Mouse (Mus musculus) layer of hippocampus, adult 9-10 months (tissue): Measurements from ENCODE around the gene Tex101.
"Not testable (repeated sequence)": the region's sequence is repeated elsewhere in the genome, so short reads cannot be mapped to it uniquely, and the experiment has no call there.

ENCODE experiments used
- DNase-seq: peaks from one replicate; pipeline ENCODE4 v3.0.0; 2022; ENCODE audit warnings: low spot score

The Tex101 gene

DNA sequence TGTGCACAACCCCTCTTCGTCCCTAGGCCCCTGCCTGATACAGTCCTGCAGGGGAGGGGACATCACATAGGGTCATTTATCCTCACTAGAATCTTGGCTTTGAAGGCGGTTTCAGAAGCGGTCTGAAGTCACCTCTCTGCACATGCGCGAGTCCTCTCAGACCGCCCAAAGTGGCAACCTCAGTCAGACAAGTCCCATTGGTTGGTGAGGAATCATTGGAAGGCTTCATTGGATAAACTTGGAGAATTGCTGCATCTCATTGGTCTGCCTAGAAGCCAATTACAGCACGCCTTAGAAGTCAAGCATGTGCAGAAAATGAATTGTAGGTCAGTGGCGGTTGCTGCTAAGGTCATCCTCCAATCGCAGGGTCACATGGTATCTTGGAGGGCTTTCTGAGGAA is at the start of gene Tex101:
Gene Tex101, minus strand, starts transcription at position 101 of the 400 bp plus-strand sequence.
- no peak for DNase-seq

DNA sequence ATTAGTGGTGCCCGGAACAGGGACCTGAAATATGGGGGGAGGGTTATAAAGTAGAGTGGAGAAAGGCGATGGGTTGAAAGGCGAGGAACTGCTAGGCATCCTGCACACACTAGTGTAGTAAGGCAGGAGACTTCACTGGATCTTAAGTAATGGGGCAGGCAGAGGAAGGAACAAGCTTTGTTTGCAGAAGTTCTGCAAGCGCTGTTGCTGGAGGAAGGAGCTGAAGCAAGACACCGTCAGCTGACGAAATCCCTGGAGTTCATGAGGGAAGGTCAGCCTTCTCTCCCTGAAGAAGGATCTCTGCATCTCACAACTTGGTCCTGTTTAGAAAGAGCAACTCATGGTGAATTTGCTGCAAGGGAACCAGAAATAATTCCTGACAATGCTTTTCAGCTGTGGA is 38.6 kb upstream of the Tex101 start:
- DNase-seq: no peak

DNA sequence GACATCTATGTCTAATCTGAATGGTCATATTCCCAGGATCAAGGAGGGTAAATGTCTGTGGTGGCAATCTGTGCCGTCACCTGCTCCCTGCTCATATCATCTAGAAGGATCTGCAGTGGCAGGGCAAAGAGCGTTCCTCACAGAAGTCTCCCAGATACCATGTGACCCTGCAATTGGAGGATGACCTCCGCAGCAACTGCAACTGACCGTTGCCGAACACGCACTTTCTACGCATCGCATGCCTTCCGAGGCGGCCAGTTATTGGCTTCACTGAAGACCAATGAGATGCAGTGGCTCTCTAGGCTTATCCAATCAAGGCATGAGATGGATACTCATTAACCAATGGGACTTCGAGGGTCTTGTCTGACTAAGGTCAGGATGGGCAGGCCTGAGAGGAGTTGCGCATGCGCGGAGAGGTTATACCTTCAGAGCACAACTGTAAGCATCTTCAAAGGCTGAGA is 32.4 kb upstream of the Tex101 start, which contains the start of gene BC049730:
Gene BC049730, plus strand, starts transcription at position 411 of the 461 bp plus-strand sequence.
- DNase-seq: no peak

DNA sequence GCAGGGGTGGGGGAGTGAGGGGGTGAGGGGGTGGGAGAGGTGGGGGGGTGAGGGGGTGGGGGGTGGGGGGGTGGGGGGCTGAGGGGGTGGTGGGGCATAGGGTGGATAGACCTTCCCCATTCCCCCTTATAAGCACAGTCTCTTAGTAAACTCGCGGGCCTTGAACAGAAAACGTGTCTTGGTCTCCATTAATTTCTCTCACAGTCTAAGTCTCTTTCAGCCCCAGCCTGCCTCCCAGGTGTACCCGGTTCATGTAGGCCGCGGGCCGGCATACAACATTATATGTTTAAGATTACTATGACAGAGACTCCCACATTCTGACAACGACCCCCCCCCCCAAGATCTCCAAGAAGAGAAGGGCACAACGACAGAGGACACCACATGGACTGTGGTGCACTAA is 26.4 kb upstream of the Tex101 start:
- DNase-seq: not testable (repeated sequence)

DNA sequence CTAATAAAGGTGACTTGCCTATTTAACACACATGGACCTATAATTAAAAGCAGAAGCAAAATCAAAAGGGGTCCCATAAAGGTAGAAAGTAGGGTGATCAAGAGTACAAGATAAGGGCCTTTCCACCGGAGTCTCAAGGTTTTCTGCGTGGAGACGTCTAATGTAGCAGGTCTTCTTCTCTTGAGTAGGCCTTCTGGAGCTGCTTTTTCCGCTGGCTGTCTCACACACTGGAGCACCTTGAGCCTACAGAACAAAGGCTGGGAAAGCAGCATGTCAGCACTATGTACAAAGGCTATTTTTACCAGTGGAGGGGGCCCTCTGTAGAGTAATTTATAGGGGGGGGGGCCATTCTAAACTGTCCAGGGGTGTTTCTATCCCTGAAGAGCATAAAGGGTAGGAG is 21.4 kb upstream of the Tex101 start:
- not testable (repeated sequence) for DNase-seq

DNA sequence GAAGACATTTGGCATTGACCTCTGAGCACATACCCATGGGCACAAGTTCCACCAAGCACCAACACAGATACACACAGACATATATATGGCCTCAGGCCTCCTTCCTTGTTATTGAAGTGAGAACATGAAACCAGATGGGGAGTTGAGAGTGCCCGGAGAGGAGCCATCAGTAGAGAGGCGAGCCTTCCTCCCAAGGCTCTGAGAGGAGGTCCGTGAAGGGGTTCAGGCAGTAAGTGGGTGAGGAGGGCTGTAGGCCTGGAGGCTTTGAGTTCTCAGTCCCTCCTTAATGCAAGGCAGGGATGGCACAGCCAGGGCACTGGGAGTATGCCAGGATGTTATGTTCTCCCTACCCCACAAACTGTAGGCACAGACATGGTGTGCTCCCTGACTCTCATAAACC is 16.2 kb upstream of the Tex101 start:
- DNase-seq: not testable (repeated sequence)

DNA sequence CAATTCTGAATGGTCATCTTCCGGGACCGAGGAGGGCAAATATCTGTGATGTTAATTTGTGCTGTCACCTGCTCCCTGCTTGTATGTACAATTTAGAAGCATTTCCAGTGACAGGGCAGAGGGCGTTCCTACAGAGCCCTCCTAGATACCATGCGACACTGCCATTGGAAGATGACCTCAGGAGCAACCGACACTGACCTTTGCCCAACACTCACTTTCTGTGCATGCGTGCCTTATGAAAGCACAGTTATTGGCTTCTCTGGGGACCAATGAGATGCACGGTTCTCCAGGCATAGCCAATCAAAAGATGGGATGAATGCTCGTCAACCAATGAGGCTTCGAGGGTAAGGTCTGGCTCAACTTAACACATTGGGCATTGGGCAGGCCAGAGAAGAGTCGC is 11.0 kb upstream of the Tex101 start:
- DNase-seq: not testable (repeated sequence)

DNA sequence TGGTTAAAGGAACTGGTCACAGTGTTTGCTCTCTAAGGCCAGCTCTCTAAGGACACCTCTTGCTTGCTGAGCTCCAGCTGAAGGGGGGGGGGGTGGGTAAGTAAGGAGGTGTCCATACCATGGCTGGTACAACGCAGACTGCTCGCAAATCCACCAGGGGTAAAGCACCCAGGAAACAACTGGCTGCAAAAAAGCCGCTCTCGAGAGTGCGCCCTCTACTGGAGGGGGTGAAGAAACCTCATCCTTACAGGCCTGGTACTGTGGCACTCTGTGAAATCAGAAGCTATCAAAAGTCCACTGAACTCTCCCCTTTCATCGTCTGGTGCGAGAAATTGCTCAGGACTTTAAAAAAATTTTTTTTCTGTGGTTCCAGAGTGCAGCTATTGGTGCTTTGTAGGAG is 7.6 kb upstream of the Tex101 start:
- DNase-seq: not testable (repeated sequence)

DNA sequence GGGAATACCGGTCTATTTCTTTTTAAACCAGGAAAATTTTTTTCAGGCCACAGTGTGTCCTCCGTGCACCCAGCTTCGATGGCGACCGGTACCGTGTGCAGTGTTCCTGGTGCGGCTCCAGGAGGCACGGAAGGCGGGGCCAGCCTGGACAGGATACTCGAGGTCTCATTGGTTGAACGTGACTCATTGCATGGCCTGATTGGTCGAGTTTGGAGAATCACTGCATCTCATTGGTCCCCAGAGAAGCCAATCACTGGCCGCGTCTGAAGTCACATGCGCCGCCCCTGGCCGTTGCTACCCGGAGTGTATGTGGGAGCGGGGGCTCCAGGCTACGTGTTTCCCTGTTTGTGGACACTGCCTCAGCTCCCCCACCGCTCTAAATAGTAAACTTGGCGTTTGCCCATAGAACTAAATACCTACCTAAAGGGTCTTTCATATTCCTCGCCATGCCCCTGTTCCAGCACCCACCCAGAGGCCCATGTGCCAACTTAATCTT is 4.5 kb downstream of the Tex101 start:
- DNase-seq: no peak

DNA sequence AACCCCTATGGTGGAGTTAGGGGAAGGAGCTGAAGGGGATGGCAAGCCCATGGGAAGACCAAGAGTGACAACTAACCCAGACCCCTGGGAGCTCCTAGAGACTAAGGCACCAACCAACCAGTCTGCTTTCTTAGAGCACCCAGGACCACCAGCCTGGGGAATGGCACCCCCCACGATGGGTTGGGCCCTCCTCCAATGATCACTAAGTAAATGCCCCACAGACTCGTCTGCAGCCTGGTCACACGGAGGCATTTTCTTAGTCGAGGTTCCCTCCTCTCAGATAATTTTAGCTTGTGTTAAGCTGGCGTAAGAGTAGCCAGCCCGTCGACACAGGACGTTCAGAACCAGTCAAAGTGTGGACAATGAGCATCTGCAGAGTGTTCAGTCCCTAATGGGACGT is 11.5 kb downstream of the Tex101 start:
- no peak for DNase-seq

DNA sequence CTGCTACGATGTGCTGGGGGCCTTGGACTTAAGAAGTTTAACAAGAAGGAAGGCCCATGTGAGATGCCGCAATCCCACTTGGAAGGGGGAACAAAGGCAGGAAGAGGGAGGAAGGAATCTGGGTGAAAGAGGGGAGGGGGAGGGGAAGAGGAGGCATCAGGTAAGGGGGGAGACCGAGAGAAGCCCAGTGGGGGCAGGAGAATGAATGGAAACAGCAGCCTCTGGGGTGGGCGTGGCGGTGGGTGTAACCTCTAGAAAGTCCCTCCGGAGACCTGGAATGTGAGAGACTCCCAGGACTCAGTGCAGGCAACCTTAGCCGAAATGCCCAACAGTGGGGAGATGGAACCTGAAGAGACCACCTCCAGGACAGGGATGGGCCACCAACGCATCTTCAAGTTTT is 12.2 kb downstream of the Tex101 start:
- no peak for DNase-seq

DNA sequence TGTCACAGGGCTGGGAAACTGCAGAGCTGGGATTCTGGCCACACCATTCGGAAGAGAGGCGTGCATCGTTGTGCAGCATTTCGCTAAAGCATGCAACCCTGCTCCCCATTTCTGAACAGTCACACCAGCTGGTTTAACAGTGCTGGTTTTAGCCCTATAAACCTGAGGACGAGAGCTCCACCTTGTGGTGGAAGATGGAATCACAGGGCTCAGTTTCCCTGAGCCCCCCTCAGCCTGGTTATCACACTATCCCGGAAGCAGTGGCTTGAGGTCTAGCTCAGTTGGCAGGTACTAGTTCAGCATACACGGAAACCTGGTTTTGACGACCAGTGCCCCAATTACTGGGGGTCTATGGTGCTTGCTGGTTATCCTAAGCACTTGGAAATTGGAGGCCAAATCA is 13.9 kb downstream of the Tex101 start:
- peak; percentile 46 for DNase-seq

DNA sequence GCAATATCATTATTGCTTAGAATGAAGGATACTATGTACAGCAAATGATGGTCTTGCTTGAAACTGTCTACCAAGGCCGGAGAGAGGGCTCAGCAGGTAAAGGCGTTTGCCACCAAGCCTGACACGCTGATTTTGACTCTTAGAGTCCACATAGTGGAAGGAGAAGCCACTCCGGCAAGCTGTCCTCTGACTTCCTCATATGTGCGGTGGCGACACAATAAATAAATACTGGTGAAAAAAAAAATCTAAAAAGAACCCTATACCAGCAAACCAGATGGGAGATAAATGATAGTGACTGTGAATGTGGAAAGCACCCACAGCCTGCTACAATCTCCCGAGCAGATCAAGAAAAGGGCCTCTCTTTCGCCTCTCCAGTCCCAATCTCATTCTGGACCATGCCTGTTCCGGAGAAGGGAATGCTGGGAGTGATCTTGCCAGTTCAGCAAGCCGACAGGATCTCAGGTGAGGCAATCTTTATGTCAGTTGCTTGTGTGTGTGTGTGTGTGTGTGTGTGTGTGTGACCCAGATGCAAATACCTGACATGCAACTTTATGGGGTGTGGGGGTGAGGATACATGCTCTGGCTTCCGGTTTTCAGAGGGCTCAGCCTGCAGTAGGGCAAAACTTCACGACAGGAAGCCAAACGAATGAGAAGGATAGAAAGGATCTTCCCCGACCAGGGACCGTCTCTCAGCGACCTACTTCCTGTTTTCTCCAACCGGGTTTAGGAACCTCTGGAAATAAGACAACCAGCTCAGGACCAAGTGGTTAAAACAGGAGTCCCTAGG is 15.2 kb downstream of the Tex101 start:
- DNase-seq: no peak

DNA sequence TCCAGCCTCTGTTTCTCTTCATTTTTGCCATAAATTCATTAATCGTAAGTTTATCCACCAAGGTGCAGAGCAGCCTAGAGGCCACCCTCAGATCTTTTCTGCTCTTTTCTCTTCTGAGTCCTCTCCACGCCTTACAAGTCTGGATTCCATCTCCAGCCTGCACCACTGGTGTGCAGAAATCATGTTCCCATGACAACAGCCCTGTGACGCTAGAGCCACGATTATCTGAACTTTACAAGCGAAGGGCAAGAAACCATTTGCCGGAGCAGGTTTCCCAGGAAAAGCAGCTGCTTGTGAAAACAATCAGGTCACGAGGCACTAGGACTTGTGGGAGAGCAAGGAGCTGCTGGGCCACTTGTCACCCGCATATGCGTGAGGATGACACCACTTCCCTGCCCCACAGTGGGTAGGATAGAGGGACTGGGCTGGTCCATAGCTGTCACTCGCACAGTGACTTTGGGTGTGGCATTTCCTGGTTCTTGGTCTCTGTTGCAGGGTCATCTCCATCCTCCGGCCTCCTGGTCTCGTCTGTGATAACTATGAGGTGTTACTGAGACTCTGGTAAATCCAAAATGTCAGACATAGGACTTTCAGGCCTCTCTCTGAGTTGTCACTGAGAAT is 16.6 kb downstream of the Tex101 start:
- no peak for DNase-seq

DNA sequence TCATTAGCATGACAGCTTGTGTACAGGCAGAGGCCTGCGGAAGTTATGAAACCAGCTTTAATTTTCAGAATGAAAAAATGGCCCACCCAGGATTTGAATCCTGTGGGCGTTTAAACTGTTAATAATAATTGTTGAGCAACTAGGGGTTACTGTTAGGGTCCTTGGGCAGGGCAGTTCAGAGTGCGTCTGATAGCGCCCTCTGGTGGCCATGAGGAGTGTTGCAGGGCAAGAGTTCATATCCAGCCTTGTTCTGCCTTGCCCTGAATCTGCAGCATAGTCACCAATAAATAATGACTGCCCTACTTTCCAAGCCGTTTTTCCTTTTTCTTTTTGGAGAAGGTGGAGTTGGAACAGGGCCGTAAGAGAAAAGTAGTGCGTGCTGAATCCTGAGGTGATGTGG is 22.8 kb downstream of the Tex101 start:
- DNase-seq: no peak

DNA sequence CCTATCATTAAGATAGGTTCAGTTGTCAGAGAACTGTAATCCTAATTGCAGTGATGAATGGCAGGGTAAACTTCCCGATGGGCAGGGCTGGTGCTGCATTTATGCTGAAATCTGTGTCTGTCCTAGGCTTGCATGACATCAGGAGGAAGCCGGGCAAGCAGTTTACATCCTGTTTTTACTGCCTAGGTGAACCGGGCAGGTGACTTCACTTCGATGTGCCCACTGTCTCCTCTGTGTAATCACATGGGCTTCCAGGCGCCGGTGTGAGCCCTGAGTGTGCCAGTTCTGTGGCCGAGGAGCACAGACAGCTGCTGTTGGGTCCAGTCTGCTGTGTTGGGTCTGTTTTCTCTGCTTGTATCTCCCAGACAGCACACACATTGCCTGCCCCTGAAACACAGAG is 30.0 kb downstream of the Tex101 start:
- DNase-seq: no peak

DNA sequence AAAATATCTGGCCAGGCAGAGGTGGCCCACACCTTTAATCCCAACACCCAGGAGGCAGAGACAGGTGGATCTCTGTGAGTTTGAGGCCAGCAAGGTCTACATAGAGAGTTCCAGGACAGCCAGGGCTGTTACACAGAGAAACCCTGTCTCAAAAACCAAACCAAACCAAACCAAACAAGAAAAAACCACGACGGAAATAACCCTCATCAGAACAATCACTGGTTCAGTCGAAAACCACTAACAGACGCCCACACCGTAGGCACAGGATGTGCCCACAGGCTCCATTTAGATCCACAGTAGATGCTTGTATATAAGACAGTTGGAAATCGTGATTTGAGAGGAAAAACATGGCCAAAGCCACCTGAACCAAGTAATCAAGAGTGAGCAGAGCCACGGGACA is 31.5 kb downstream of the Tex101 start:
- no peak for DNase-seq

DNA sequence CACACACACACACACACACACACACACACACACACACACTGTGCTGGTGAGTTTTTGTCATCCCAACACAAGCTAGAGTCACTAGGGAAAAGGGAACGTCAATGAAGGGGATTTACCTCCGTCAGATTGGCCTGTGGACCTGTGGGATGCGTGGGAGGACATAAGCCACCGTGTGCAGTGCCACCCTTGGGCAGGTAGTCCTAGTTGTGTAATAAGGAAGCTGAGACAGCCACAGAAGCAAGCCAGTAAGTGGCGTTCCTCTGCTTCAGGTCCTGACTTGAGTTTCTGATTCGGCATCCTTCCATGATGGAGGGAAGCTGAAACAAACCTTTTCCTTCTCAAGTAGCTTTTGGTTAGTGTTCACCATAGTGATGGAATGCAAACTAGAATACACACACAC is 32.0 kb downstream of the Tex101 start:
- DNase-seq: no peak

DNA sequence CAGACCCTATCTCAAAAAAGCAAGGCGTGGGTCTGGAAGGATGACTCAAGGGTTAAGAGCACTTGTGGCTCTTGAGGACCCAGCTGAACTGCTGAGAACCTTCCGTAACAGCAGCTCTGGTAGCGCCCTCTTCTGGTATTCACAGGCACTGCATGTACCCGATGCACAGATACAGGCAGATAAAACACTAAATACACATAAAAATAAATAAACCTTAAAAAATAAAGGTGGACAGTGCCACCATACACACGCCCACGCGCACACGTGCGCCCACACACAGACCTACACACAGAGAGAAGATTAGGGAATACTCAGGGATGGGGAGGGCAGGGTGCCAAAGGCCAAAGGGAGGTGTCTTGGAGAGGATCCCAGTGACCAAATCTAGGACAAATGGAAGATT is 34.0 kb downstream of the Tex101 start:
- peak; percentile 13 for DNase-seq

DNA sequence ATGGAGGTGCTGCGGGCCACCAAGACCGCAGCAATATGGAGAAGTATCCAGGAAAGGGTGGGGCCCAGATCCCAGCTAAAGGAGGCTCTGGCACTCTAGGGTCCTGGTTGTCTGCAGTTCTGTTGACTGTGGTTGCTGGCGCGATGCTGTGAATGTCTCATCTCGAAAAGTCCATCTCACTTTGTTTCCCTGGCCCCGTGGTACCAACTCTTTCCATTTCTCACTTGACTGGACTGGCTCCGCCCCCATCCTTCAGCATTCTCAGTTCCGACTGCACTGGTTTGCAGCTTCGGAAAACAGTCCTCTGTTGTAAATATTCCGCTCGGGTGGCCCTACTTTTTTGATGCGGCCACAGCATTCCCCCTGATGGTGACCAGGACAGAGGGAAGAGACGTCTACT is 36.0 kb downstream of the Tex101 start:
- no peak for DNase-seq

DNA sequence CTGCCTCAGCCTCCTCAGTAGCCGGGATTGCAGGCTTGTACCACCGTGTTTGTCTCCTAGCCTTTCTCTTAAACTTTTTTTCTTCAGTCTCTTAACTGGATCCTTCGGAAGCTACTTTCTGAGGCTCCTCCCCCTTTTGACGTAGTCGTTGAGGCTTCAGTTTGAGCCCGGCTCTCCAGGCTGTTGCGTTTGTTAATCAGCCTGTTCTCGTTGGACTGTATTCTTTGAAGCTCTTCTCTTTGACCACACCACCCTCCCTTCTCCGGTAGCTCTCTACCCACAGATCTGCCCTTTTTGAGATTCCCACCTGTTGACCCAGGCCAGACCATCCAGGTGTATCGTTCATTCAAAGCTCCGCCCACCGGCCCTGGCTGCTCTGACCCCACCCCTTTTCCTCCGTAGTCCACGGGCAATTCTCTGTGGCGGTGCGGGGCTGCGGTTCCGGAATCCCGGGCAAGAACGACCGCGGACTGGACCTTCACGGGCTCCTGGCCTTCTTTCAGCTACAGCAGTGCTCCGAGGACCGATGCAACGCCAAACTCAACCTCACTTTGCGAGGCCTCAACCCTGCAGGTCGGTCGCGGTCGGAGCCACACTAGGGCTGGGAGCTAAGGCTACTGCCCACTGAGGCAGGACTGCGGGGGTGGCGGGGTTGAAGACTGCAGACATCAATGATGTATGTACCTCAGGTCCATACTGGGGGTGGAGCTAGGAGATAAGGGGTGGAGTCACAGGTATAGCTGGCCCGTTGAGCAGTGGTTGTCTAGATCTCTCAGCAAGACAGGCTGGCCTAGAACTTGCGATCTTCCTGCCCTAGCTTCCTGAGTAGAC is 38.2 kb downstream of the Tex101 start:
- DNase-seq: no peak

DNA sequence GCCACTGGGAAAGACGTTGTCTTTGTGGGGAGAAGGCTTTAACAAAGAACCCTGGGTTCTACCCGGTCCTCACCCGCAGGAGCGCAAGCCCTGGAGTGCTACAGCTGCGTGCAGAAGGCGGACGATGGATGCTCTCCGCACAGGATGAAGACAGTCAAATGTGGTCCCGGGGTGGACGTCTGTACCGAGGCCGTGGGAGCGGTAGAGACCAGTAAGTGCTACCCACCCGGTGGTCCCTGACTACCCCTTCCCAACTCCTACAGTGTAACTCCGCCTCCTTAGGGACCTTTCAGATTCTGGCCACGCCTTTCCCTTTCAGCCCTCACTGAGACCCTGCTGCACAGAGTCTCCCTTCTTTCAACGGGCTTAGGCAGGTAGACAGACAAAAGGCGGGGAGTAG is 39.4 kb downstream of the Tex101 start:
- DNase-seq: no peak

DNA sequence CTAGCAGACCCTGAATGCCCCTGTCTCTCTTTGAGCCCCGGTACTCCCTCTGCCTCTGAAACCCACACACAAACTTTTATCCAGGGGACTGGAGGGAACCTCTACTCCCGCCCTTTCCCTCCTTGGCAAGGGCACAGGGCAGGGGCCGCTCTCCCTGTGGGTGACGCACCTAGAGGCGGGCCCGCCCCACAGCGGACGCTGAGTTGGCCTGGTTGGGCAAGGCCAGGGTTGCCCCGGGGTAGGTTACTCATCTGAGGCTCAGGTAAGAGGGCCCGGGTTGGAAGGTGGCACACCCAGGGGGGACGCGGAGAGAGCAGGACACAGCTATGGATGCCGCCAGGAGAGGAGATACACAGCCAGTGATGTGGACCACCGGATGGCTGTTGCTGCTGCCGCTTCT is 40.2 kb downstream of the Tex101 start, which contains the start of gene Lypd3:
Gene Lypd3, plus strand, starts transcription at position 287 of the 400 bp plus-strand sequence.
- no peak for DNase-seq
